Mouse (Mus musculus): ENCODE results near the gene Arhgap8. TPM values are rescaled to one million over a fixed set of nuclear protein-coding genes. Genes with fewer than 3 reads are reported as not detected.

Gene Arhgap8
- 5.1 and 10.2 TPM in 2 replicates for polyA plus RNA-seq (2012; rRNA removed)

GRCm38 (mm10) chr15:84719791-84720190, at the start of gene Arhgap8:
Arhgap8 (plus strand) TSS chr15:84720052.

Other genes starting within 250 kb of the Arhgap8 start
- gene Rtl6, start 162.2 kb upstream of the Arhgap8 start, polyA plus RNA-seq (2012; rRNA removed), result 15.9 and 16.8 TPM in 2 replicates
- gene Prr5, start 50.4 kb upstream of the Arhgap8 start, polyA plus RNA-seq (2012; rRNA removed), result 34.4 and 38.2 TPM in 2 replicates
- gene Phf21b, start 136.0 kb downstream of the Arhgap8 start, polyA plus RNA-seq (2012; rRNA removed), result 4.1 and 6.0 TPM in 2 replicates
- gene Gm29666, start 200.0 kb downstream of the Arhgap8 start, polyA plus RNA-seq (2012; rRNA removed), result 0.20 and 0.21 TPM in 2 replicates
- gene Nup50, start 203.4 kb downstream of the Arhgap8 start, polyA plus RNA-seq (2012; rRNA removed), result 6.3 and 6.7 TPM in 2 replicates

Data from ovary, adult 2 months (tissue).